Mouse (Mus musculus) testis, postnatal 14 days (tissue): Measurements from ENCODE around the gene Prex1.

Experiments used
- DNase-seq: peaks from one replicate; pipeline ENCODE4 v3.0.0; 2021; ENCODE audit warnings: low spot score

Prex1 gene

GRCm38 (mm10) chr2:166661498-166661897, 52.1 kb downstream of the Prex1 start:
- no peak for DNase-seq

- DNase-seq: no peak
These were observed 55.3 kb downstream of the Prex1 start for GRCm38 (mm10) chr2:166658380-166658779.

- DNase-seq: no peak
These were observed 56.1 kb downstream of the Prex1 start for GRCm38 (mm10) chr2:166657451-166658011.

- DNase-seq: no peak
These were observed 57.0 kb downstream of the Prex1 start for GRCm38 (mm10) chr2:166656630-166657029.

GRCm38 (mm10) chr2:166655727-166656520, 57.7 kb downstream of the Prex1 start:
- no peak for DNase-seq

- DNase-seq: no peak
These were observed 58.3 kb downstream of the Prex1 start for GRCm38 (mm10) chr2:166655308-166655707.

GRCm38 (mm10) chr2:166654875-166655274, 58.8 kb downstream of the Prex1 start:
- no peak for DNase-seq

GRCm38 (mm10) chr2:166653564-166653963, 60.1 kb downstream of the Prex1 start:
- DNase-seq: no peak

GRCm38 (mm10) chr2:166652672-166653071, 61.0 kb downstream of the Prex1 start:
- DNase-seq: no peak

GRCm38 (mm10) chr2:166651317-166652030, 62.2 kb downstream of the Prex1 start:
- DNase-seq: no peak

GRCm38 (mm10) chr2:166650414-166650813, 63.2 kb downstream of the Prex1 start:
- DNase-seq: no peak

- DNase-seq: no peak
These were observed 66.4 kb downstream of the Prex1 start for GRCm38 (mm10) chr2:166647242-166647641.

- DNase-seq: no peak
These were observed 67.1 kb downstream of the Prex1 start for GRCm38 (mm10) chr2:166646434-166647088.

GRCm38 (mm10) chr2:166644816-166645215, 68.8 kb downstream of the Prex1 start:
- no peak for DNase-seq

GRCm38 (mm10) chr2:166642581-166642987, 71.0 kb downstream of the Prex1 start:
- no peak for DNase-seq

- DNase-seq: no peak
These were observed 73.9 kb downstream of the Prex1 start for GRCm38 (mm10) chr2:166639750-166640149.

GRCm38 (mm10) chr2:166638947-166639641, 74.5 kb downstream of the Prex1 start:
- no peak for DNase-seq

- no peak for DNase-seq
These were observed 75.4 kb downstream of the Prex1 start for GRCm38 (mm10) chr2:166638079-166638800.

- DNase-seq: no peak
These were observed 76.0 kb downstream of the Prex1 start for GRCm38 (mm10) chr2:166637673-166637990.

- DNase-seq: no peak
These were observed 76.6 kb downstream of the Prex1 start for GRCm38 (mm10) chr2:166636867-166637672.

GRCm38 (mm10) chr2:166635521-166635920, 78.1 kb downstream of the Prex1 start:
- no peak for DNase-seq
